Mouse (Mus musculus) CH12.LX (cell line): Measurements from ENCODE around the gene Zfp616.

Source experiments
- CTCF ChIP-seq, 2 experiments: IDR thresholded peaks in 1 of 2; conservative IDR thresholded peaks in 1 of 2; 2 replicates each; pipeline ENCODE4 v1.5.1; 2011 to 2012; ENCODE audit warnings: low read depth in 2 of 2, low read length in 2 of 2, improper control_type of control experiment in 1 of 2, inconsistent platforms in 1 of 2, mild to moderate bottlenecking in 1 of 2, moderate library complexity in 1 of 2
- EP300 ChIP-seq: IDR thresholded peaks from 2 replicates; pipeline ENCODE4 v1.6.1; 2011; ENCODE audit warnings: low read length, improper control_type of control experiment
- ETS1 ChIP-seq: conservative IDR thresholded peaks from 2 replicates; pipeline ENCODE4 v1.6.1; 2012; ENCODE audit warnings: low read depth, mild to moderate bottlenecking, inconsistent platforms, low read length, improper control_type of control experiment, moderate library complexity
- MAX ChIP-seq: IDR thresholded peaks from 2 replicates; pipeline ENCODE4 v1.6.1; 2011; ENCODE audit warnings: low read length, improper control_type of control experiment
- RCOR1 ChIP-seq: conservative IDR thresholded peaks from 2 replicates; pipeline ENCODE4 v1.6.1; 2012; ENCODE audit warnings: low read depth, mild to moderate bottlenecking, inconsistent platforms, low read length, improper control_type of control experiment
- USF1 ChIP-seq: IDR thresholded peaks from 2 replicates; pipeline ENCODE4 v1.6.1; 2014; ENCODE audit warnings: low read depth, mild to moderate bottlenecking, inconsistent platforms, low read length, improper control_type of control experiment
- ZKSCAN1 ChIP-seq: IDR thresholded peaks from 2 replicates; pipeline ENCODE4 v1.6.1; 2012; ENCODE audit warnings: low read depth, inconsistent platforms, low read length, improper control_type of control experiment, borderline replicate concordance
- ZMIZ1 ChIP-seq: IDR thresholded peaks from 2 replicates; pipeline ENCODE4 v1.6.1; 2012; ENCODE audit warnings: low read depth, mild to moderate bottlenecking, inconsistent platforms, low read length, improper control_type of control experiment
- ZNF384 ChIP-seq: IDR thresholded peaks from 2 replicates; pipeline ENCODE4 v1.6.1; 2012; ENCODE audit warnings: low read depth, low read length, improper control_type of control experiment, inconsistent platforms

- TF ChIP-seq ETS1 (peak; percentile 58), CTCF (conservative IDR thresholded peaks at IDR 0.05 in 1 of 2, IDR thresholded peaks at IDR 0.05 in 1 of 2; ENCODE audit: low read depth in 2 of 2, low read length in 2 of 2) (no peak), ZMIZ1 (no peak), EP300 (peak; percentile 84), MAX (no peak), RCOR1 (no peak; the same call in 1 of the 2 replicates), ZKSCAN1 (no peak), ZNF384 (no peak), USF1 (no peak)
Measured at GRCm38 (mm10) chr11:74101507-74101906, 31.8 kb downstream of the Zfp616 start.
